8 mouse cellular contexts compared by ENCODE assay signal in genomic region chr14:50895985-50896746, GRCm38 (mm10). TPM values are rescaled to one million over a fixed set of nuclear protein-coding genes. Genes with fewer than 3 reads are reported as not detected.
DNase-seq lines count a peak whose midpoint lies in the region; ATAC-seq and TF ChIP-seq lines count a peak whose summit lies in the region.

No protein-coding gene starts in this region.

- H3K4me2 ChIP-seq in forebrain, embryonic 14.5 days (ENCODE audit: low read length): peak overlapping the region; percentile 64
- H3K4me2 ChIP-seq in lung, embryonic 14.5 days: peak overlapping the region; percentile 81
- peak overlapping the region; percentile 90 for H3K4me2 ChIP-seq in neural tube, embryonic 15.5 days

- TF ChIP-seq CTCF in ES-Bruce4 (IDR thresholded peaks at IDR 0.05; ENCODE audit: low read depth, low read length): no peak
- TF ChIP-seq CTCF in layer of hippocampus, adult 2 months (conservative IDR thresholded peaks at IDR 0.05): no peak
- TF ChIP-seq CTCF in lung, embryonic 14.5 days (IDR thresholded peaks at IDR 0.05; ENCODE audit: low read depth): no peak

- no peaks in the 10 kb centered on the region for H3K27me3 ChIP-seq in ES-Bruce4 (ENCODE audit: control insufficient read depth, insufficient read depth, low read length, poor library complexity, severe bottlenecking)
- 0 out of 2 replicates have a peak, but pooled peaks cover 5% of the 10 kb centered on the region for H3K27me3 ChIP-seq in forebrain, embryonic 14.5 days (replicated peaks; ENCODE audit: control insufficient read depth, insufficient read depth, low read length)
- H3K27me3 ChIP-seq in lung, embryonic 14.5 days (ENCODE audit: insufficient read depth, low read length): peaks cover 9% of the 10 kb centered on the region
- 0 out of 2 replicates have a peak, but pooled peaks cover 5% of the 10 kb centered on the region for H3K27me3 ChIP-seq in neural tube, embryonic 15.5 days (replicated peaks)

- WGBS in forebrain, embryonic 14.5 days: 15% methylated on average over 19 of the region's 19 CpGs
- 13% methylated on average over 19 of the region's 19 CpGs for WGBS in lung, embryonic 14.5 days
- 18% methylated on average over 19 of the region's 19 CpGs for WGBS in neural tube, embryonic 15.5 days

- no peak overlapping the region for H3K27ac ChIP-seq in ES-Bruce4 (ENCODE audit: insufficient read depth, low read length)
- H3K27ac ChIP-seq in forebrain, embryonic 14.5 days (ENCODE audit: low read depth, low read length): no peak overlapping the region
- H3K27ac ChIP-seq in layer of hippocampus, adult 2 months: peak overlapping the region; percentile 93
- H3K27ac ChIP-seq in lung, embryonic 14.5 days (ENCODE audit: low read depth): no peak overlapping the region
- peak overlapping the region; percentile 65 for H3K27ac ChIP-seq in neural tube, embryonic 15.5 days (replicated peaks)

- H3K36me3 ChIP-seq in ES-Bruce4 (ENCODE audit: control insufficient read depth, insufficient read depth, low read length, poor library complexity, severe bottlenecking): no peaks in the 10 kb centered on the region
- no peaks in the 10 kb centered on the region for H3K36me3 ChIP-seq in forebrain, embryonic 14.5 days (ENCODE audit: control insufficient read depth, insufficient read depth, low read length)
- no peaks in the 10 kb centered on the region for H3K36me3 ChIP-seq in lung, embryonic 14.5 days (ENCODE audit: insufficient read depth)
- H3K36me3 ChIP-seq in neural tube, embryonic 15.5 days: no peaks in the 10 kb centered on the region

- peak overlapping the region; percentile 20 for H3K9ac ChIP-seq in ES-Bruce4 (ENCODE audit: low read depth, poor library complexity, severe bottlenecking)
- H3K9ac ChIP-seq in forebrain, embryonic 14.5 days (ENCODE audit: low read length): peak overlapping the region; percentile 60
- H3K9ac ChIP-seq in lung, embryonic 14.5 days: peak overlapping the region; percentile 57
- H3K9ac ChIP-seq in neural tube, embryonic 15.5 days (replicated peaks): peak overlapping the region; percentile 66

- intact Hi-C loops in heart, postnatal 36 days (cut with DNase I): no loop called here

- no peak for TF ChIP-seq POLR2A in ES-Bruce4 (IDR thresholded peaks at IDR 0.05; ENCODE audit: insufficient read depth, low read length)

- TF ChIP-seq EP300 in ES-Bruce4 (IDR thresholded peaks at IDR 0.05; ENCODE audit: insufficient read depth, low read depth, low read length): no peak

- H3K4me1 ChIP-seq in ES-Bruce4 (ENCODE audit: control insufficient read depth, insufficient read depth, low read length): no peaks in the 10 kb centered on the region
- H3K4me1 ChIP-seq in forebrain, embryonic 14.5 days (ENCODE audit: control insufficient read depth, insufficient read depth, low read length): no peaks in the 10 kb centered on the region
- 0 out of 2 replicates have a peak, but pooled peaks cover 3% of the 10 kb centered on the region for H3K4me1 ChIP-seq in lung, embryonic 14.5 days (ENCODE audit: insufficient read depth)
- H3K4me1 ChIP-seq in neural tube, embryonic 15.5 days: peaks cover 15% of the 10 kb centered on the region

- peak; percentile 6; the same call in 1 of the 2 replicates for ATAC-seq in forebrain, embryonic 14.5 days
- ATAC-seq in lung, embryonic 14.5 days (ENCODE audit: insufficient read depth): peak; percentile 72
- ATAC-seq in neural tube, embryonic 15.5 days (ENCODE audit: low FRiP score): peak; percentile 79
- no peak for ATAC-seq in activated CD4-positive, CD25-positive, alpha-beta regulatory T cell, adult 4 months

- H3K9me3 ChIP-seq in ES-Bruce4 (replicated peaks; ENCODE audit: control insufficient read depth, insufficient read depth, low read length, poor library complexity, severe bottlenecking): no peaks in the 10 kb centered on the region
- H3K9me3 ChIP-seq in forebrain, embryonic 14.5 days (replicated peaks; ENCODE audit: control insufficient read depth, low read length): no peaks in the 10 kb centered on the region
- no peaks in the 10 kb centered on the region for H3K9me3 ChIP-seq in lung, embryonic 14.5 days (ENCODE audit: low read depth, low read length)
- no peaks in the 10 kb centered on the region for H3K9me3 ChIP-seq in neural tube, embryonic 15.5 days (replicated peaks)

- DNase-seq in cerebellum, adult 11 months: peak; percentile 74
- DNase-seq in forebrain, embryonic 14.5 days (ENCODE audit: low spot score): no peak
- DNase-seq in heart, postnatal 36 days: peak; percentile 66 to 82
- peak; percentile 36 to 42 for DNase-seq in layer of hippocampus, adult 2 months (ENCODE audit: low spot score in 2 of 2)
- DNase-seq in lung, embryonic 14.5 days: peak; percentile 90

- H3K4me3 ChIP-seq in ES-Bruce4 (ENCODE audit: low read depth, low read length): peak overlapping the region; percentile 54
- peak overlapping the region; percentile 33 for H3K4me3 ChIP-seq in forebrain, embryonic 14.5 days (ENCODE audit: low read depth, low read length)
- H3K4me3 ChIP-seq in layer of hippocampus, adult 2 months: peak overlapping the region; percentile 73
- peak overlapping the region; percentile 40 for H3K4me3 ChIP-seq in lung, embryonic 14.5 days (ENCODE audit: low read depth, low read length)
- H3K4me3 ChIP-seq in neural tube, embryonic 15.5 days (replicated peaks): peak overlapping the region; percentile 51

RNA-seq across cellular contexts. Expression of gene Klhl33, which starts 1.1 kb away (rescaled TPM):
- polyA plus RNA-seq in ES-Bruce4 (2011; ENCODE audit: insufficient read depth, insufficient read length, low read depth, missing spikeins): not detected in 2 replicates
- polyA plus RNA-seq in forebrain, embryonic 14.5 days (2014; fragmentation: Nextera tagmentation; extraction: Ambion mirVana): 0.25 and 0.36 TPM in 2 replicates
- 10 to 100 TPM; 27.6 to 43.8 TPM for total RNA-seq in heart, postnatal 36 days (2021)
- 1 to 10 TPM; 5.4 to 5.9 TPM for total RNA-seq in layer of hippocampus, adult 2 months (2021)
- polyA plus RNA-seq in lung, embryonic 14.5 days (2014; fragmentation: Nextera tagmentation; extraction: Ambion mirVana): 0.26 and 0.29 TPM in 2 replicates
- 3.4 and 4.1 TPM in 2 replicates for polyA plus RNA-seq in neural tube, embryonic 15.5 days (2015; fragmentation: Nextera tagmentation; extraction: Ambion mirVana)
- polyA plus RNA-seq in activated CD4-positive, CD25-positive, alpha-beta regulatory T cell, adult 4 months (2017; shearing (Covaris generic)): under 1 TPM in 1 of 2 experiments, not detected in 1; 0.21 TPM

RNA-seq across cellular contexts. Expression of gene Tep1, which starts 25.8 kb away (rescaled TPM):
- polyA plus RNA-seq in ES-Bruce4 (2011; ENCODE audit: insufficient read depth, insufficient read length, low read depth, missing spikeins): 12.1 and 19.4 TPM in 2 replicates
- polyA plus RNA-seq in forebrain, embryonic 14.5 days (2014; fragmentation: Nextera tagmentation; extraction: Ambion mirVana): 1.3 and 2.5 TPM in 2 replicates
- 10 to 100 TPM; 10.3 to 13.9 TPM for total RNA-seq in heart, postnatal 36 days (2021)
- total RNA-seq in layer of hippocampus, adult 2 months (2021): 1 to 10 TPM; 2.4 to 3.2 TPM
- 6.1 and 7.2 TPM in 2 replicates for polyA plus RNA-seq in lung, embryonic 14.5 days (2014; fragmentation: Nextera tagmentation; extraction: Ambion mirVana)
- polyA plus RNA-seq in neural tube, embryonic 15.5 days (2015; fragmentation: Nextera tagmentation; extraction: Ambion mirVana): 3.1 and 4.0 TPM in 2 replicates
- polyA plus RNA-seq in activated CD4-positive, CD25-positive, alpha-beta regulatory T cell, adult 4 months (2017; shearing (Covaris generic)): 10 to 100 TPM; 20.7 to 22.0 TPM

RNA-seq across cellular contexts. Expression of gene Osgep, which starts 28.5 kb away (rescaled TPM):
- 68.4 and 72.5 TPM in 2 replicates for polyA plus RNA-seq in ES-Bruce4 (2011; ENCODE audit: insufficient read depth, insufficient read length, low read depth, missing spikeins)
- 160 and 180 TPM in 2 replicates for polyA plus RNA-seq in forebrain, embryonic 14.5 days (2014; fragmentation: Nextera tagmentation; extraction: Ambion mirVana)
- total RNA-seq in heart, postnatal 36 days (2021): 10 to 100 TPM; 75.7 to 79.2 TPM
- 10 to 100 TPM; 35.0 to 36.0 TPM for total RNA-seq in layer of hippocampus, adult 2 months (2021)
- 164 and 183 TPM in 2 replicates for polyA plus RNA-seq in lung, embryonic 14.5 days (2014; fragmentation: Nextera tagmentation; extraction: Ambion mirVana)
- polyA plus RNA-seq in neural tube, embryonic 15.5 days (2015; fragmentation: Nextera tagmentation; extraction: Ambion mirVana): 107 and 125 TPM in 2 replicates
- polyA plus RNA-seq in activated CD4-positive, CD25-positive, alpha-beta regulatory T cell, adult 4 months (2017; shearing (Covaris generic)): 100 to 1,000 TPM in 1 of 2 experiments, 10 to 100 TPM in 1; 73.9 to 108 TPM

RNA-seq across cellular contexts. Expression of gene Apex1, which starts 28.6 kb away (rescaled TPM):
- polyA plus RNA-seq in ES-Bruce4 (2011; ENCODE audit: insufficient read depth, insufficient read length, low read depth, missing spikeins): 165 and 181 TPM in 2 replicates
- 322 and 355 TPM in 2 replicates for polyA plus RNA-seq in forebrain, embryonic 14.5 days (2014; fragmentation: Nextera tagmentation; extraction: Ambion mirVana)
- 10 to 100 TPM; 27.7 to 28.1 TPM for total RNA-seq in heart, postnatal 36 days (2021)
- 10 to 100 TPM; 70.3 to 73.4 TPM for total RNA-seq in layer of hippocampus, adult 2 months (2021)
- polyA plus RNA-seq in lung, embryonic 14.5 days (2014; fragmentation: Nextera tagmentation; extraction: Ambion mirVana): 272 and 273 TPM in 2 replicates
- polyA plus RNA-seq in neural tube, embryonic 15.5 days (2015; fragmentation: Nextera tagmentation; extraction: Ambion mirVana): 157 and 177 TPM in 2 replicates
- polyA plus RNA-seq in activated CD4-positive, CD25-positive, alpha-beta regulatory T cell, adult 4 months (2017; shearing (Covaris generic)): 100 to 1,000 TPM in 1 of 2 experiments, 10 to 100 TPM in 1; 72.8 to 108 TPM

RNA-seq across cellular contexts. Expression of gene Pip4p1, which starts 34.5 kb away (rescaled TPM):
- polyA plus RNA-seq in ES-Bruce4 (2011; ENCODE audit: insufficient read depth, insufficient read length, low read depth, missing spikeins): 90.3 and 95.5 TPM in 2 replicates
- polyA plus RNA-seq in forebrain, embryonic 14.5 days (2014; fragmentation: Nextera tagmentation; extraction: Ambion mirVana): 81.4 and 86.0 TPM in 2 replicates
- total RNA-seq in heart, postnatal 36 days (2021): 10 to 100 TPM; 24.5 to 27.2 TPM
- total RNA-seq in layer of hippocampus, adult 2 months (2021): 10 to 100 TPM; 92.9 to 95.6 TPM
- polyA plus RNA-seq in lung, embryonic 14.5 days (2014; fragmentation: Nextera tagmentation; extraction: Ambion mirVana): 45.6 and 47.1 TPM in 2 replicates
- 98.6 and 99.7 TPM in 2 replicates for polyA plus RNA-seq in neural tube, embryonic 15.5 days (2015; fragmentation: Nextera tagmentation; extraction: Ambion mirVana)
- 1 to 10 TPM; 3.6 to 4.1 TPM for polyA plus RNA-seq in activated CD4-positive, CD25-positive, alpha-beta regulatory T cell, adult 4 months (2017; shearing (Covaris generic))

Comparison
In these comparisons a context has a peak if more than half of its experiments do, and no peak if none do; other contexts are left out.
1. H3K27ac ChIP-seq: peak in layer of hippocampus, adult 2 months (single experiment) and neural tube, embryonic 15.5 days (single experiment); none in ES-Bruce4 (single experiment), forebrain, embryonic 14.5 days (single experiment) and lung, embryonic 14.5 days (single experiment).
2. Peak in every context shown above with its lines, with median percentiles within 50 percentile points of each other: H3K4me3 ChIP-seq, H3K9ac ChIP-seq and H3K4me2 ChIP-seq.